Mouse (Mus musculus): ENCODE results near the gene Nup188.

- TF ChIP-seq CTCF (conservative IDR thresholded peaks at IDR 0.05; ENCODE audit: insufficient read depth, insufficient read length, low read depth, low read length), result no peak
- TF ChIP-seq POLR2A (IDR thresholded peaks at IDR 0.05; ENCODE audit: low read depth, low read length), result no peak
These were observed 55.9 kb downstream of the Nup188 start for GRCm38 (mm10) chr2:30342061-30342460.
